Mouse (Mus musculus) embryonic fibroblast, embryonic 13.5 days (primary cell): ENCODE results near the gene Trpv2.

Experiments
- CTCF ChIP-seq: IDR thresholded peaks from 2 replicates; pipeline ENCODE4 v1.5.1; 2011; ENCODE audit warnings: mild to moderate bottlenecking, control low read depth, low read length, moderate library complexity, borderline replicate concordance; ENCODE audit not compliant: insufficient read depth
- POLR2A ChIP-seq: IDR thresholded peaks from 2 replicates; pipeline ENCODE4 v1.6.1; 2011; ENCODE audit warnings: low read depth, mild to moderate bottlenecking, control low read depth, low read length, moderate library complexity

DNA sequence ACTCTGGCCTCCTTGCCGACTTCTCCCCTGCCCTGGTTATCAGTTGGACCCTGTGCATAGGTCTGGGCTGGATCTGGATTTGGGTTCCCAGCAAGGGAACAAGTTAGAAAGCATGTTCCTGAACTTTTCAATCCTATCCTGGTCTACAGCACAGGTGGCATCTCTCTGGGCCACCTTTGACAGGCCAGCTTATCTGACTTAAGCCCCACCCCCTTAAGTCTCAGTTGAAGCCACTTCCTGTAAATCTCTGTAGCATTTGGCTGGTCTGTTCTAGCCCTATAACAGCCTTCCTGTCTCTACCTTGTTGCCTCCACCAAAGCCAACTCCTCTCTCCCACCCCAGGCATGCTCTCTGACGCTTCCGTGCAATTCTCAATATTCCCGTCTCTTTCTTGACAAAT is 24.3 kb downstream of the Trpv2 start:
- no peak for TF ChIP-seq CTCF
- no peak for TF ChIP-seq POLR2A
